Mouse (Mus musculus) gastrocnemius, adult 8-10 months (tissue): Measurements from ENCODE around the gene Tmem39b. TPM values are rescaled to one million over a fixed set of nuclear protein-coding genes. Genes with fewer than 3 reads are reported as not detected.

Experiments used
- microRNA-seq: library from miRNA; unstranded; fragments of <30 nt; microRNA quantifications from one replicate; pipeline ENCODE4 v1.2.0, GENCODE M21; 2022
- total RNA-seq, 4 experiments: library from RNA; stranded (reverse); gene quantifications; 2 replicates each; pipeline ENCODE4 v1.2.4; 2022

The Tmem39b gene
- total RNA-seq, 4 experiments from 2014 or later = 1.8 to 4.9 (median 3.3) TPM

Small RNA genes lying within 50 kb of the gene (microRNA-seq; reads per million reads assigned to microRNA genes)
- gene Mir7016 = not detected

Other genes with a start within 250 kb of the Tmem39b start
- 10 to 100 TPM; 37.3 to 42.5 (median 41.0) TPM for gene Bsdc1, start 235.3 kb downstream of the Tmem39b start, total RNA-seq
- not detected for gene Tssk3, start 205.8 kb downstream of the Tmem39b start, total RNA-seq
- gene Fam229a, start 205.6 kb downstream of the Tmem39b start, total RNA-seq = not detected
- gene Marcksl1, start 183.3 kb downstream of the Tmem39b start, total RNA-seq = 1 to 10 TPM in 2 of 4 experiments, under 1 TPM in 2; 0.19 to 1.1 (median 0.78) TPM
- gene Hdac1, start 154.1 kb downstream of the Tmem39b start, total RNA-seq = 1 to 10 TPM; 6.7 to 9.7 (median 7.6) TPM
- gene Lck, start 123.2 kb downstream of the Tmem39b start, total RNA-seq = not detected
- gene Fam167b, start 118.3 kb downstream of the Tmem39b start, total RNA-seq = not detected
- 100 to 1,000 TPM; 142 to 156 (median 148) TPM for gene Eif3i, start 96.2 kb downstream of the Tmem39b start, total RNA-seq
- gene Tmem234, start 96.2 kb downstream of the Tmem39b start, total RNA-seq = 10 to 100 TPM; 25.9 to 37.5 (median 29.7) TPM
- gene Dcdc2b, start 82.6 kb downstream of the Tmem39b start, total RNA-seq = 1 to 10 TPM in 3 of 4 experiments, under 1 TPM in 1; 0.46 to 1.2 (median 1.1) TPM
- 10 to 100 TPM in 1 of 4 experiments, 1 to 10 TPM in 3; 7.3 to 11.4 (median 8.7) TPM for gene Iqcc, start 77.7 kb downstream of the Tmem39b start, total RNA-seq
- 10 to 100 TPM; 27.9 to 33.0 (median 30.8) TPM for gene Ccdc28b, start 72.9 kb downstream of the Tmem39b start, total RNA-seq
- gene Txlna, start 55.8 kb downstream of the Tmem39b start, total RNA-seq = 10 to 100 TPM; 10.9 to 20.3 (median 15.6) TPM
- 10 to 100 TPM; 69.1 to 77.9 (median 76.0) TPM for gene Kpna6, start 24.1 kb downstream of the Tmem39b start, total RNA-seq
- 10 to 100 TPM; 20.2 to 24.6 (median 23.2) TPM for gene Khdrbs1, start 45.5 kb upstream of the Tmem39b start, total RNA-seq
- gene Ptp4a2, start 114.4 kb upstream of the Tmem39b start, total RNA-seq = 100 to 1,000 TPM; 663 to 813 (median 803) TPM
- not detected for gene Spocd1, start 232.4 kb upstream of the Tmem39b start, total RNA-seq